Comparison of ENCODE assay signal across 18 mouse cellular contexts in genomic region chr3:130961704-130962103, GRCm38 (mm10).
DNase-seq lines count a peak whose midpoint lies in the region; ATAC-seq and TF ChIP-seq lines count a peak whose summit lies in the region.
"Had no signal": no experiment of that assay in that cellular context is flagged by ENCODE, and none has a peak within 500 bp of the region (broad histone marks: within the 10 kb centered on the region; RNA-seq: fewer than 3 reads in every experiment).

No protein-coding gene starts in this region.

- H3K27ac ChIP-seq in heart, embryonic 11.5 days (ENCODE audit: low read depth, low read length): no peak overlapping the region
- peak overlapping the region; percentile 83 for H3K27ac ChIP-seq in forebrain, embryonic 13.5 days
- no peak overlapping the region for H3K27ac ChIP-seq in hindbrain, embryonic 15.5 days (replicated peaks)
- peak overlapping the region; percentile 75 for H3K27ac ChIP-seq in midbrain, postnatal 0 days (ENCODE audit: low read depth, low read length)
- H3K27ac ChIP-seq: embryonic facial prominence, embryonic 12.5 days; gastrocnemius, adult 2 months; neural tube, embryonic 12.5 days; stomach, postnatal 0 days had no signal

- DNase-seq in heart, postnatal 10 days: no peak
- DNase-seq in midbrain, postnatal 0 days (ENCODE audit: low spot score): no peak
- DNase-seq in lung, adult 18-20 months: no peak
- DNase-seq in kidney, postnatal 14 days: no peak
- DNase-seq: cerebellum, postnatal 14 days; gastrocnemius, adult 2 months; heart, postnatal 4 days; kidney, adult 11 months; kidney, postnatal 36 days; thymus, postnatal 25 days had no signal

- intact Hi-C loops in heart, postnatal 10 days (cut with DNase I): no loop called here

- H3K4me2 ChIP-seq in heart, embryonic 11.5 days: peak overlapping the region; percentile 39
- peak overlapping the region; percentile 56; the same call in 1 of the 2 replicates for H3K4me2 ChIP-seq in forebrain, embryonic 13.5 days
- no peak overlapping the region for H3K4me2 ChIP-seq in hindbrain, embryonic 15.5 days
- H3K4me2 ChIP-seq in midbrain, postnatal 0 days (ENCODE audit: low read depth, low read length, poor library complexity, severe bottlenecking): no peak overlapping the region
- H3K4me2 ChIP-seq: liver, embryonic 11.5 days had no signal

- no peak overlapping the region for H3K4me3 ChIP-seq in heart, embryonic 11.5 days (ENCODE audit: low read depth, low read length)
- H3K4me3 ChIP-seq in forebrain, embryonic 13.5 days: no peak overlapping the region
- no peak overlapping the region for H3K4me3 ChIP-seq in hindbrain, embryonic 15.5 days
- H3K4me3 ChIP-seq in midbrain, postnatal 0 days (ENCODE audit: low read depth, low read length): no peak overlapping the region
- H3K4me3 ChIP-seq: embryonic facial prominence, embryonic 12.5 days; gastrocnemius, adult 2 months; megakaryocyte, embryonic 14.5 days; neural tube, embryonic 12.5 days had no signal

- no peaks in the 10 kb centered on the region for H3K27me3 ChIP-seq in heart, embryonic 11.5 days (ENCODE audit: control insufficient read depth, insufficient read depth, low read length)
- H3K27me3 ChIP-seq in forebrain, embryonic 13.5 days: no peaks in the 10 kb centered on the region
- H3K27me3 ChIP-seq in hindbrain, embryonic 15.5 days: no peaks in the 10 kb centered on the region
- H3K27me3 ChIP-seq in midbrain, postnatal 0 days (ENCODE audit: insufficient read depth, low read length): no peaks in the 10 kb centered on the region
- H3K27me3 ChIP-seq: neural tube, embryonic 12.5 days had no signal

- peaks cover 7% of the 10 kb centered on the region for H3K4me1 ChIP-seq in heart, embryonic 11.5 days (ENCODE audit: control insufficient read depth, insufficient read depth, low read length)
- H3K4me1 ChIP-seq in forebrain, embryonic 13.5 days: peaks cover 33% of the 10 kb centered on the region
- H3K4me1 ChIP-seq in hindbrain, embryonic 15.5 days (replicated peaks): peaks cover 22% of the 10 kb centered on the region
- H3K4me1 ChIP-seq in midbrain, postnatal 0 days (ENCODE audit: insufficient read depth, low read length): peaks cover 10% of the 10 kb centered on the region
- H3K4me1 ChIP-seq: megakaryocyte, embryonic 14.5 days had no signal

- H3K36me3 ChIP-seq in heart, embryonic 11.5 days (ENCODE audit: control insufficient read depth, insufficient read depth, low read length): no peaks in the 10 kb centered on the region
- no peaks in the 10 kb centered on the region for H3K36me3 ChIP-seq in forebrain, embryonic 13.5 days (ENCODE audit: poor library complexity, severe bottlenecking)
- no peaks in the 10 kb centered on the region for H3K36me3 ChIP-seq in hindbrain, embryonic 15.5 days
- no peaks in the 10 kb centered on the region for H3K36me3 ChIP-seq in midbrain, postnatal 0 days (ENCODE audit: insufficient read depth, low read length)
- H3K36me3 ChIP-seq: embryonic facial prominence, embryonic 12.5 days; neural tube, embryonic 12.5 days had no signal

- no peak for ATAC-seq in heart, embryonic 11.5 days (replicated peaks; ENCODE audit: insufficient number of reproducible peaks, low FRiP score, low TSS enrichment)
- peak; percentile 20; the same call in 1 of the 2 replicates for ATAC-seq in forebrain, embryonic 13.5 days
- 0 out of 2 replicates have a peak, but pooled peaks have one; percentile 37 for ATAC-seq in hindbrain, embryonic 15.5 days (ENCODE audit: low FRiP score, low read depth)
- no peak for ATAC-seq in midbrain, postnatal 0 days (ENCODE audit: low FRiP score)

- WGBS in heart, embryonic 11.5 days (ENCODE audit: insufficient replicate concordance): 42% methylated on average over 6 of the region's 6 CpGs
- WGBS in forebrain, embryonic 13.5 days: 14% methylated on average over 6 of the region's 6 CpGs
- 35% methylated on average over 6 of the region's 6 CpGs for WGBS in hindbrain, embryonic 15.5 days
- 19% methylated on average over 6 of the region's 6 CpGs for WGBS in midbrain, postnatal 0 days

- no peak for TF ChIP-seq CTCF in midbrain, postnatal 0 days (IDR thresholded peaks at IDR 0.05)

- H3K9ac ChIP-seq in heart, embryonic 11.5 days (ENCODE audit: low read depth, low read length): no peak overlapping the region
- H3K9ac ChIP-seq in forebrain, embryonic 13.5 days: no peak overlapping the region
- H3K9ac ChIP-seq in hindbrain, embryonic 15.5 days: no peak overlapping the region
- no peak overlapping the region for H3K9ac ChIP-seq in midbrain, postnatal 0 days (replicated peaks; ENCODE audit: low read length, poor library complexity, severe bottlenecking)
- H3K9ac ChIP-seq: embryonic facial prominence, embryonic 12.5 days; neural tube, embryonic 12.5 days had no signal

- H3K9me3 ChIP-seq in heart, embryonic 11.5 days (replicated peaks; ENCODE audit: control insufficient read depth, low read length): no peaks in the 10 kb centered on the region
- H3K9me3 ChIP-seq in forebrain, embryonic 13.5 days (replicated peaks): no peaks in the 10 kb centered on the region
- H3K9me3 ChIP-seq in hindbrain, embryonic 15.5 days: no peaks in the 10 kb centered on the region
- no peaks in the 10 kb centered on the region for H3K9me3 ChIP-seq in midbrain, postnatal 0 days (ENCODE audit: low read length)
- H3K9me3 ChIP-seq: embryonic facial prominence, embryonic 12.5 days; neural tube, embryonic 12.5 days had no signal

Comparison
In these comparisons a context has a peak if more than half of its experiments do, and no peak if none do; other contexts are left out.
1. ATAC-seq: peak in forebrain, embryonic 13.5 days (single experiment) and hindbrain, embryonic 15.5 days (single experiment); none in heart, embryonic 11.5 days (single experiment) and midbrain, postnatal 0 days (single experiment).
2. H3K27ac ChIP-seq: peak in forebrain, embryonic 13.5 days (single experiment) and midbrain, postnatal 0 days (single experiment); none in heart, embryonic 11.5 days (single experiment) and hindbrain, embryonic 15.5 days (single experiment).
3. H3K4me2 ChIP-seq: peak in heart, embryonic 11.5 days (single experiment) and forebrain, embryonic 13.5 days (single experiment); none in hindbrain, embryonic 15.5 days (single experiment) and midbrain, postnatal 0 days (single experiment).